Comparison of ENCODE assay signal across 8 mouse cellular contexts in the genomic region with DNA sequence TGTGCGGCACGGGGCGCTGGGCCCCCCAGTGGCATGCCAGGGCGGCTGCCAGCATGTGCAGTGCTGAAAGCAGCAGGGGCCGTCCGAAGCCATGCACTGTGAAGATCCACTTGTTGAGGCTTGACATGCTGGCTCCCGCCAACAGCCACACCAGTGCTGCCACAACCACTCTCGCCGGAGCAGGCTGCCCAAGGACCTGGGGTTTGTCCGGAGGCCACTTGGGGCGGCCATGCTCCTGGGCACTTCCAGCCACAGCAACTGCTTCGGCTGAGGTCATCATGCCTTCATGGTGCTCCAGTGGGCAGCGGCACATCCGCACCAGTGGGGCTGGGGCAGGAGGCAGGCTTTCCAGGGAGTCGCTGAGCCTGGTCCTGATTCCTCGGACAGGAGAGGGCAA. TPM values are rescaled to one million over a fixed set of nuclear protein-coding genes. Genes with fewer than 3 reads are reported as not detected.
DNase-seq lines count a peak whose midpoint lies in the region; ATAC-seq and TF ChIP-seq lines count a peak whose summit lies in the region.

No protein-coding gene starts in this region.

- peak; percentile 54 to 55 for DNase-seq in left cerebral cortex, postnatal 36 days (ENCODE audit: low spot score in 2 of 2)
- no peak for DNase-seq in left cerebral cortex, adult 8-10 months (ENCODE audit: low spot score in 2 of 2)
- no peak for DNase-seq in c-Kit-positive CD71-positive TER-119-positive erythroid progenitor cells, embryonic 14.5 days (ENCODE audit: low spot score)

- peaks cover 35% of the 10 kb centered on the region for H3K4me1 ChIP-seq in bone marrow macrophage, adult 2 months (ENCODE audit: control insufficient read depth, insufficient read depth, low read length)
- peaks cover 56% of the 10 kb centered on the region for H3K4me1 ChIP-seq in forebrain, embryonic 15.5 days
- peaks cover 49% of the 10 kb centered on the region for H3K4me1 ChIP-seq in hindbrain, embryonic 16.5 days (ENCODE audit: control insufficient read depth, insufficient read depth, low read depth, low read length)
- H3K4me1 ChIP-seq in liver, embryonic 15.5 days (replicated peaks): peaks cover 19% of the 10 kb centered on the region
- peaks cover 38% of the 10 kb centered on the region for H3K4me1 ChIP-seq in neural tube, embryonic 12.5 days

- H3K9me3 ChIP-seq in forebrain, embryonic 15.5 days: no peaks in the 10 kb centered on the region
- no peaks in the 10 kb centered on the region for H3K9me3 ChIP-seq in hindbrain, embryonic 16.5 days (ENCODE audit: control insufficient read depth, low read length)
- H3K9me3 ChIP-seq in liver, embryonic 15.5 days (replicated peaks): no peaks in the 10 kb centered on the region
- H3K9me3 ChIP-seq in neural tube, embryonic 12.5 days: no peaks in the 10 kb centered on the region

- peak overlapping the region; percentile 51 for H3K9ac ChIP-seq in forebrain, embryonic 15.5 days (replicated peaks)
- peak overlapping the region; percentile 79 for H3K9ac ChIP-seq in hindbrain, embryonic 16.5 days (ENCODE audit: low read depth, low read length)
- H3K9ac ChIP-seq in liver, embryonic 15.5 days: no peak overlapping the region
- H3K9ac ChIP-seq in neural tube, embryonic 12.5 days: peak overlapping the region; percentile 62

- H3K36me3 ChIP-seq in forebrain, embryonic 15.5 days: no peaks in the 10 kb centered on the region
- H3K36me3 ChIP-seq in hindbrain, embryonic 16.5 days (ENCODE audit: control insufficient read depth, insufficient read depth, low read length): no peaks in the 10 kb centered on the region
- no peaks in the 10 kb centered on the region for H3K36me3 ChIP-seq in liver, embryonic 15.5 days (replicated peaks)
- no peaks in the 10 kb centered on the region for H3K36me3 ChIP-seq in neural tube, embryonic 12.5 days

- TF ChIP-seq POLR2A in bone marrow macrophage, adult 2 months (IDR thresholded peaks at IDR 0.05; ENCODE audit: borderline replicate concordance, low read depth, low read length): no peak

- peak overlapping the region; percentile 70 for H3K27ac ChIP-seq in bone marrow macrophage, adult 2 months (ENCODE audit: insufficient read depth, low read depth, low read length)
- H3K27ac ChIP-seq in forebrain, embryonic 15.5 days (replicated peaks): peak overlapping the region; percentile 81; the same call in 1 of the 2 replicates
- peak overlapping the region; percentile 88 for H3K27ac ChIP-seq in hindbrain, embryonic 16.5 days (ENCODE audit: low read depth, low read length)
- no peak overlapping the region for H3K27ac ChIP-seq in liver, embryonic 15.5 days (replicated peaks)
- no peak overlapping the region for H3K27ac ChIP-seq in neural tube, embryonic 12.5 days

- 3% methylated on average over 16 of the region's 16 CpGs for WGBS in forebrain, embryonic 15.5 days
- 3% methylated on average over 16 of the region's 16 CpGs for WGBS in hindbrain, embryonic 16.5 days
- 9% methylated on average over 16 of the region's 16 CpGs for WGBS in liver, embryonic 15.5 days (ENCODE audit: insufficient replicate concordance)
- WGBS in neural tube, embryonic 12.5 days: 3% methylated on average over 16 of the region's 16 CpGs

- intact Hi-C loops in left cerebral cortex, postnatal 36 days (cut with DNase I): loop anchor here (2.0 to 10.0 kb wide), 5 partner anchors 18 to 458 kb away; partner anchors contain the start of genes 4921536K21Rik, Dusp18 and Rnf185

- ATAC-seq in forebrain, embryonic 15.5 days (replicated peaks): peak; percentile 2; the same call in 1 of the 2 replicates
- ATAC-seq in hindbrain, embryonic 16.5 days: peak; percentile 18
- no peak for ATAC-seq in liver, embryonic 15.5 days (ENCODE audit: insufficient read depth)
- peak; percentile 19 for ATAC-seq in neural tube, embryonic 12.5 days (ENCODE audit: low FRiP score, low read depth)

- no peak for TF ChIP-seq CTCF in bone marrow macrophage, adult 2 months (IDR thresholded peaks at IDR 0.05; ENCODE audit: low read depth, low read length)

- H3K27me3 ChIP-seq in forebrain, embryonic 15.5 days: no peaks in the 10 kb centered on the region
- no peaks in the 10 kb centered on the region for H3K27me3 ChIP-seq in hindbrain, embryonic 16.5 days (replicated peaks; ENCODE audit: control insufficient read depth, insufficient read depth, low read length)
- peaks cover 61% of the 10 kb centered on the region for H3K27me3 ChIP-seq in liver, embryonic 15.5 days
- no peaks in the 10 kb centered on the region for H3K27me3 ChIP-seq in neural tube, embryonic 12.5 days (replicated peaks)

- peak overlapping the region; percentile 74 for H3K4me2 ChIP-seq in forebrain, embryonic 15.5 days (replicated peaks)
- H3K4me2 ChIP-seq in hindbrain, embryonic 16.5 days (ENCODE audit: low read length): peak overlapping the region; percentile 94
- H3K4me2 ChIP-seq in liver, embryonic 15.5 days: peak overlapping the region; percentile 77
- H3K4me2 ChIP-seq in neural tube, embryonic 12.5 days (replicated peaks): peak overlapping the region; percentile 86

- H3K4me3 ChIP-seq in bone marrow macrophage, adult 2 months (ENCODE audit: insufficient read depth, low read length): peak overlapping the region; percentile 76
- peak overlapping the region; percentile 65 for H3K4me3 ChIP-seq in forebrain, embryonic 15.5 days
- peak overlapping the region; percentile 78 for H3K4me3 ChIP-seq in hindbrain, embryonic 16.5 days (ENCODE audit: low read length)
- peak overlapping the region; percentile 55 for H3K4me3 ChIP-seq in liver, embryonic 15.5 days (replicated peaks)
- peak overlapping the region; percentile 56 for H3K4me3 ChIP-seq in neural tube, embryonic 12.5 days

RNA-seq across cellular contexts. Expression of gene Slc35e4, which starts 1.6 kb away (rescaled TPM):
- 10 to 100 TPM; 18.5 to 23.0 TPM for total RNA-seq in left cerebral cortex, postnatal 36 days (2021)
- 10 to 100 TPM; 17.3 to 20.6 (median 19.9) TPM for total RNA-seq in left cerebral cortex, adult 8-10 months (2022)
- 9.6 and 9.7 TPM in 2 replicates for polyA plus RNA-seq in bone marrow macrophage, adult 2 months (2012; ENCODE audit: insufficient read depth, insufficient read length, missing spikeins)
- polyA plus RNA-seq in forebrain, embryonic 15.5 days (2015; fragmentation: Nextera tagmentation; extraction: Ambion mirVana): 13.2 and 13.7 TPM in 2 replicates
- 20.5 and 22.2 TPM in 2 replicates for polyA plus RNA-seq in hindbrain, embryonic 16.5 days (2015; fragmentation: Nextera tagmentation; extraction: Ambion mirVana)
- polyA plus RNA-seq in liver, embryonic 15.5 days (2015; fragmentation: Nextera tagmentation; extraction: Ambion mirVana): 0.43 and 0.44 TPM in 2 replicates
- polyA plus RNA-seq in neural tube, embryonic 12.5 days (2016; fragmentation: Nextera tagmentation; extraction: Ambion mirVana): 9.1 and 9.6 TPM in 2 replicates

RNA-seq across cellular contexts. Expression of gene Dusp18, which starts 17.8 kb away (rescaled TPM):
- total RNA-seq in left cerebral cortex, postnatal 36 days (2021): 10 to 100 TPM; 23.7 to 26.4 TPM
- total RNA-seq in left cerebral cortex, adult 8-10 months (2022): 10 to 100 TPM; 17.5 to 19.6 (median 18.1) TPM
- polyA plus RNA-seq in bone marrow macrophage, adult 2 months (2012; ENCODE audit: insufficient read depth, insufficient read length, missing spikeins): 1.9 and 2.2 TPM in 2 replicates
- 35.4 and 38.3 TPM in 2 replicates for polyA plus RNA-seq in forebrain, embryonic 15.5 days (2015; fragmentation: Nextera tagmentation; extraction: Ambion mirVana)
- 30.0 and 30.5 TPM in 2 replicates for polyA plus RNA-seq in hindbrain, embryonic 16.5 days (2015; fragmentation: Nextera tagmentation; extraction: Ambion mirVana)
- polyA plus RNA-seq in liver, embryonic 15.5 days (2015; fragmentation: Nextera tagmentation; extraction: Ambion mirVana): 0.13 and 0.38 TPM in 2 replicates
- 22.2 and 23.5 TPM in 2 replicates for polyA plus RNA-seq in neural tube, embryonic 12.5 days (2016; fragmentation: Nextera tagmentation; extraction: Ambion mirVana)

RNA-seq across cellular contexts. Expression of gene 4921536K21Rik, which starts 18.0 kb away (rescaled TPM):
- total RNA-seq in left cerebral cortex, postnatal 36 days (2021): under 1 TPM; 0.32 to 0.70 TPM
- total RNA-seq in left cerebral cortex, adult 8-10 months (2022): under 1 TPM; 0.21 to 0.86 (median 0.57) TPM
- 0.21 and 0.31 TPM in 2 replicates for polyA plus RNA-seq in bone marrow macrophage, adult 2 months (2012; ENCODE audit: insufficient read depth, insufficient read length, missing spikeins)
- polyA plus RNA-seq in forebrain, embryonic 15.5 days (2015; fragmentation: Nextera tagmentation; extraction: Ambion mirVana): 0.57 and 0.61 TPM in 2 replicates
- 0.62 and 0.88 TPM in 2 replicates for polyA plus RNA-seq in hindbrain, embryonic 16.5 days (2015; fragmentation: Nextera tagmentation; extraction: Ambion mirVana)
- polyA plus RNA-seq in liver, embryonic 15.5 days (2015; fragmentation: Nextera tagmentation; extraction: Ambion mirVana): not detected in 2 replicates
- polyA plus RNA-seq in neural tube, embryonic 12.5 days (2016; fragmentation: Nextera tagmentation; extraction: Ambion mirVana): 0.47 and 0.59 TPM in 2 replicates

RNA-seq across cellular contexts. Expression of gene Tcn2, which starts 19.1 kb away (rescaled TPM):
- total RNA-seq in left cerebral cortex, postnatal 36 days (2021): 10 to 100 TPM; 18.2 to 20.0 TPM
- total RNA-seq in left cerebral cortex, adult 8-10 months (2022): 10 to 100 TPM; 17.0 to 37.4 (median 23.1) TPM
- polyA plus RNA-seq in bone marrow macrophage, adult 2 months (2012; ENCODE audit: insufficient read depth, insufficient read length, missing spikeins): 107 and 117 TPM in 2 replicates
- polyA plus RNA-seq in forebrain, embryonic 15.5 days (2015; fragmentation: Nextera tagmentation; extraction: Ambion mirVana): 14.1 and 15.3 TPM in 2 replicates
- 29.9 and 30.8 TPM in 2 replicates for polyA plus RNA-seq in hindbrain, embryonic 16.5 days (2015; fragmentation: Nextera tagmentation; extraction: Ambion mirVana)
- polyA plus RNA-seq in liver, embryonic 15.5 days (2015; fragmentation: Nextera tagmentation; extraction: Ambion mirVana): 28.6 and 32.0 TPM in 2 replicates
- 26.3 and 28.3 TPM in 2 replicates for polyA plus RNA-seq in neural tube, embryonic 12.5 days (2016; fragmentation: Nextera tagmentation; extraction: Ambion mirVana)

RNA-seq across cellular contexts. Expression of gene Osbp2, which starts 49.2 kb away (rescaled TPM):
- 100 to 1,000 TPM; 128 to 164 TPM for total RNA-seq in left cerebral cortex, postnatal 36 days (2021)
- total RNA-seq in left cerebral cortex, adult 8-10 months (2022): 100 to 1,000 TPM; 105 to 126 (median 115) TPM
- polyA plus RNA-seq in bone marrow macrophage, adult 2 months (2012; ENCODE audit: insufficient read depth, insufficient read length, missing spikeins): 0.59 and 0.87 TPM in 2 replicates
- 11.9 and 14.6 TPM in 2 replicates for polyA plus RNA-seq in forebrain, embryonic 15.5 days (2015; fragmentation: Nextera tagmentation; extraction: Ambion mirVana)
- 34.8 and 36.2 TPM in 2 replicates for polyA plus RNA-seq in hindbrain, embryonic 16.5 days (2015; fragmentation: Nextera tagmentation; extraction: Ambion mirVana)
- 0.09 TPM in 2 replicates for polyA plus RNA-seq in liver, embryonic 15.5 days (2015; fragmentation: Nextera tagmentation; extraction: Ambion mirVana)
- 5.5 and 7.6 TPM in 2 replicates for polyA plus RNA-seq in neural tube, embryonic 12.5 days (2016; fragmentation: Nextera tagmentation; extraction: Ambion mirVana)

Comparison
In these comparisons a context has a peak if more than half of its experiments do, and no peak if none do; other contexts are left out.
1. DNase-seq: peak in left cerebral cortex, postnatal 36 days (2 of 2); none in left cerebral cortex, adult 8-10 months (0 of 2) and c-Kit-positive CD71-positive TER-119-positive erythroid progenitor cells, embryonic 14.5 days (single experiment).
2. H3K27ac ChIP-seq: peak in bone marrow macrophage, adult 2 months (single experiment), forebrain, embryonic 15.5 days (single experiment) and hindbrain, embryonic 16.5 days (single experiment); none in liver, embryonic 15.5 days (single experiment) and neural tube, embryonic 12.5 days (single experiment).
3. Peak in every context shown above with its lines, with median percentiles within 50 percentile points of each other: H3K4me3 ChIP-seq and H3K4me2 ChIP-seq.